Mouse (Mus musculus): ENCODE results near the gene Nckap5. TPM values are rescaled to one million over a fixed set of nuclear protein-coding genes. Genes with fewer than 3 reads are reported as not detected.

Nckap5 gene
- polyA plus RNA-seq, 1 experiment from 2014 or later, result 16.6 TPM

DNA sequence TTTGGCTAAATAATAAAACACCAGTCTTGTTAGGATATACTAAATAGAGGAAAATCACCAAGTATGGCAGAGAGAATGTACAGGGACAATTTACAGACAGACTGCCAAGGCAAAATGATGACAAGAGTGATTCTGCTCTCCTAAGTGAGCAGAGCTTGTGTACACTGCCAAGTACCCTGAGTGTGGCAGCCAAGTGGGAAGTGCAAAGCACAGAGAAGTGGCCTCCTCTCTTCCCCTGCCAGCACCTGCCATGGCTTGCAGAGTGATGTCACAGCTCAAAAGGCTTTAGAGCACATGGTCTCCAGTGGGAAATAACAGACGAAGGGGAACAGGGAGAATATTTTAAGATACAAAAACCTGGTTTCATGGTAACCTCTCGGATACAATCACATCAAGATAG is 488.8 kb downstream of the Nckap5 start:
- ATAC-seq (peak; percentile 79; the same call in 1 of the 2 replicates), DNase-seq (ENCODE audit: low spot score) (peak; percentile 74)
- Histone ChIP-seq H3K9ac (ENCODE audit: low read length) (no peak overlapping the region), H3K4me3 (ENCODE audit: low read depth, low read length) (no peak overlapping the region), H3K36me3 (ENCODE audit: control insufficient read depth, insufficient read depth, low read length) (no peaks in the 10 kb centered on the region), H3K4me2 (ENCODE audit: low read length) (no peak overlapping the region), H3K4me1 (ENCODE audit: control insufficient read depth, insufficient read depth, low read length) (peaks cover 6% of the 10 kb centered on the region; the same call in 1 of the 2 replicates), H3K9me3 (replicated peaks; ENCODE audit: control insufficient read depth, low read length) (no peaks in the 10 kb centered on the region), H3K27me3 (replicated peaks; ENCODE audit: control insufficient read depth, insufficient read depth, low read length) (no peaks in the 10 kb centered on the region), H3K27ac (ENCODE audit: low read depth, low read length) (no peak overlapping the region)
- 69% methylated on average over 2 of the region's 2 CpGs for WGBS

DNA sequence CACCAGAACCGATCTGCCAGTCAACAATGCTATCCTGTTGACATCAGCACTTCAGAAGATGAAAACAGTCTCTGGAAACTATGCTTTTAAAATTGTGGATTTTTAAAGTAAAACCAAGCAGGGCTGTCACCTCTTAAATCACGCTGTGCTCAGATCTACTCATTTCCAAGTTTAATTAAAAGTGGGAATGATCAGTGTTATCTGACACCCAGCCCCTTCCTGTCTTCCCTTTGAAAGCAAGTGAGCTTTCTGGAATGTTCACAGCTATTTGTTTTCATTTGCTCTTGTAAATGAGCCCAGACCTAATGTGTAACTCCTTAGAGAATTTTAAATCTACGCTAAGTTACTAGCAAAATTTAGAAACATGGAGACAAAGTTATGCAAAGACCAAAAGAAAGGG is 491.3 kb downstream of the Nckap5 start:
- Histone ChIP-seq H3K4me1 (ENCODE audit: control insufficient read depth, insufficient read depth, low read length) (peaks cover 6% of the 10 kb centered on the region; the same call in 1 of the 2 replicates), H3K36me3 (ENCODE audit: control insufficient read depth, insufficient read depth, low read length) (no peaks in the 10 kb centered on the region), H3K9ac (ENCODE audit: low read length) (no peak overlapping the region), H3K9me3 (replicated peaks; ENCODE audit: control insufficient read depth, low read length) (no peaks in the 10 kb centered on the region), H3K4me2 (ENCODE audit: low read length) (no peak overlapping the region), H3K27ac (ENCODE audit: low read depth, low read length) (no peak overlapping the region), H3K4me3 (ENCODE audit: low read depth, low read length) (no peak overlapping the region), H3K27me3 (replicated peaks; ENCODE audit: control insufficient read depth, insufficient read depth, low read length) (no peaks in the 10 kb centered on the region)
- DNase-seq (ENCODE audit: low spot score) (no peak), ATAC-seq (no peak)
- WGBS, result 67% methylated on average over 3 of the region's 3 CpGs

DNA sequence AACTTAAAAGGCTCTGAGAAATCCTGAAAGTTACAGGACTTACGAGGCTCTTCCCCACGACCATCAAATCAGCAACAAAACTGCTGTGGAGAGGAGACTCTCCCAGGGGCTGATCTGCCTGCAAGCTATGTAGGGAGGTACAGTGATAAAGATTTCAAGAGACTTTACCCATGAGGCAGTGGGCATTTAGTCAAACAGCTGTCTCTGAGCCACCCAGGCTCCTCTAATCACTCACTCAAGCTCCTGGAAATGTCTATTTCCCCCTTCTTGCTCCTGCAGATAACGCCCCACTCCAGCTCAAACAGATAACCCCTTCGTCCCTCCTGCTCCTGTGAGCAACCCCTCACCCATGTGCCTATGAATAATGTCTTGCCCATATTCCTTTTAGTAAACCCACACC is 496.4 kb downstream of the Nckap5 start:
- Histone ChIP-seq H3K4me3 (ENCODE audit: low read depth, low read length) (no peak overlapping the region), H3K27me3 (replicated peaks; ENCODE audit: control insufficient read depth, insufficient read depth, low read length) (no peaks in the 10 kb centered on the region), H3K27ac (ENCODE audit: low read depth, low read length) (no peak overlapping the region), H3K9ac (ENCODE audit: low read length) (no peak overlapping the region), H3K9me3 (replicated peaks; ENCODE audit: control insufficient read depth, low read length) (no peaks in the 10 kb centered on the region), H3K4me2 (ENCODE audit: low read length) (no peak overlapping the region), H3K4me1 (ENCODE audit: control insufficient read depth, insufficient read depth, low read length) (no peaks in the 10 kb centered on the region), H3K36me3 (ENCODE audit: control insufficient read depth, insufficient read depth, low read length) (no peaks in the 10 kb centered on the region)
- DNase-seq (ENCODE audit: low spot score) (no peak), ATAC-seq (no peak)
- 96% methylated on average over 4 of the region's 4 CpGs for WGBS

DNA sequence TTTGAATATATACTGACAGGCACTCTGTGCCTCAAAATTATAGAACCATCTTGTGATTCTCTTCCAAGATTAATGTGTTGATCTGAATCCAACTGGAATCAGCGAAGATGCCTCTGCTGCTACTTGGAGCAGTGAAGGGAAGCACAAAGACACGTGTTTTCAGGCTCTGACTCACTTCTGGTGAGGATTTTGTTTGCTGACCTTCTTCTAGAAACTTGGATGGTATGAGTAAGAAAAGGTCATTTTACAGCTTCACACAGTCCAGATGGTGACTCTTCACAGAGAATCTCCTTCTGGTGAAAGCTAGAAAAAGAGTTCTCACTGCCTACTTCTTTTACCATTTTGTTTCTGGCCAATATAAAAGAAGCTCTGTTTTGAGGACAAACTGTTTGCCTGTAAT is 498.6 kb downstream of the Nckap5 start:
- ATAC-seq, result peak; percentile 18; the same call in 1 of the 2 replicates

DNA sequence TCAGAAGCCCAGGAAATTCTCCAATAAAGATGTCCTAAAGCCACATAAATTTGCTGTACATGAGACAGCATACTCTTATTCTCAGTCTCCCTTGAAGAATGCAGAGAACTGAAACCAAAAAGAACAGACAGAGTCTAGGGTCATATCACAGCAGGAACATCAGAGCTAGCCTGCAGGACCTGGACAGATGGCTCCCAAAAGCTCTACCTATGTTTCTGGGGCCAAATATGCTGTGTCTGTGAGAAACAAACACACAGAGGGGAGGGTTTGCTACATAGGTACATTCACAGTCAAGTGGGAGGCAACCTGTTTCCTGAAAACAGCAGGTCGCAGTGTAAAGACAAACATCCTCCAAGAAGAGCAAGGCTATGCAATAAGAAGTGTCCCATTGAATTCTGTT is 509.9 kb downstream of the Nckap5 start:
- Histone ChIP-seq H3K27me3 (replicated peaks; ENCODE audit: control insufficient read depth, insufficient read depth, low read length) (no peaks in the 10 kb centered on the region), H3K9me3 (replicated peaks; ENCODE audit: control insufficient read depth, low read length) (no peaks in the 10 kb centered on the region), H3K27ac (ENCODE audit: low read depth, low read length) (no peak overlapping the region), H3K9ac (ENCODE audit: low read length) (no peak overlapping the region), H3K4me1 (ENCODE audit: control insufficient read depth, insufficient read depth, low read length) (no peaks in the 10 kb centered on the region; the same call in 1 of the 2 replicates), H3K4me2 (ENCODE audit: low read length) (no peak overlapping the region), H3K4me3 (ENCODE audit: low read depth, low read length) (no peak overlapping the region), H3K36me3 (ENCODE audit: control insufficient read depth, insufficient read depth, low read length) (no peaks in the 10 kb centered on the region)
- DNase-seq (ENCODE audit: low spot score) (no peak), ATAC-seq (no peak)
- 100% methylated on average over 1 of the region's 1 CpGs for WGBS

More for the DNA sequence above, 498.6 kb downstream of the Nckap5 start:
- Histone ChIP-seq H3K36me3 (ENCODE audit: control insufficient read depth, insufficient read depth, low read length) (no peaks in the 10 kb centered on the region), H3K27ac (ENCODE audit: low read depth, low read length) (no peak overlapping the region), H3K4me2 (ENCODE audit: low read length) (no peak overlapping the region), H3K4me1 (ENCODE audit: control insufficient read depth, insufficient read depth, low read length) (no peaks in the 10 kb centered on the region), H3K9me3 (replicated peaks; ENCODE audit: control insufficient read depth, low read length) (no peaks in the 10 kb centered on the region), H3K4me3 (ENCODE audit: low read depth, low read length) (no peak overlapping the region), H3K9ac (ENCODE audit: low read length) (no peak overlapping the region), H3K27me3 (replicated peaks; ENCODE audit: control insufficient read depth, insufficient read depth, low read length) (no peaks in the 10 kb centered on the region)
- WGBS, result 79% methylated on average over 2 of the region's 2 CpGs
- peak; percentile 49 for DNase-seq (ENCODE audit: low spot score)

DNA sequence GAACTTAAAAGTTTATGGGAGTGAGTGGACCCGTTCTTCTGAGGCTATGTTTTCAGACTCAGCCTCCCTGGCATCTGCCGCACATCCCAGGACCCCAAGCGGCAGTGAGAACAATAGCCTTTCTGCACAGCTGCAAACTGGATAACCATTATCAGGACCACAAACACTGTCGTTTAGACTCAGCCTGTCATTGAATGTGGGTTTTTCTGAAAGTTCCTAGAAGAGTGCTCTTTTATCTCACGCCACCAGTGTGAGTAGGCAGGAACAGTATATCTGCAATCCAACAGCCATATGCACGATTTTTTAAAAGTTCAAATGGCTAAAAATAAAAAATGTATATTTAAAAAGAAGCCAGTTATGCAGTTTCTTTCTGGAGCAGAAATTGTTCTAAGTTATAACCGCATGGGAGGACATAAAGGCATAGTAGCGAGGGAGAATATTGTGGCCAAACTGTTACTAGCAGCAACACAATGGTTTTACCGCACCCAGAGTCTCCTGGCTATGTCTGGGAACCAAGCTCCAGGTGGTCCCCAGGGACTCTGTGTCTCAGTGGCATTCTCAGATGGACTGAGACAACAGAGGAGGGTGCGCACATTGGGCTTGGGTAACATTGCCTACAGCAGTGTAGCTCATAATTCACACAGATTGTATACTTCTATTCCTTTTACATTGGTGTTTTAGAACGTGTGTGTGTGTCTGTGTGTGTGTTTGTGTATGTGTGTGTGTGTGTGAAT is 512.6 kb downstream of the Nckap5 start:
- 61% methylated on average over 11 of the region's 11 CpGs for WGBS
- Histone ChIP-seq H3K9ac (ENCODE audit: low read length) (no peak overlapping the region), H3K27me3 (replicated peaks; ENCODE audit: control insufficient read depth, insufficient read depth, low read length) (no peaks in the 10 kb centered on the region), H3K4me2 (ENCODE audit: low read length) (no peak overlapping the region), H3K9me3 (replicated peaks; ENCODE audit: control insufficient read depth, low read length) (no peaks in the 10 kb centered on the region), H3K4me1 (ENCODE audit: control insufficient read depth, insufficient read depth, low read length) (no peaks in the 10 kb centered on the region; the same call in 1 of the 2 replicates), H3K36me3 (ENCODE audit: control insufficient read depth, insufficient read depth, low read length) (no peaks in the 10 kb centered on the region), H3K4me3 (ENCODE audit: low read depth, low read length) (no peak overlapping the region), H3K27ac (ENCODE audit: low read depth, low read length) (no peak overlapping the region)
- no peak for ATAC-seq
- peak; percentile 5 for DNase-seq (ENCODE audit: low spot score)

DNA sequence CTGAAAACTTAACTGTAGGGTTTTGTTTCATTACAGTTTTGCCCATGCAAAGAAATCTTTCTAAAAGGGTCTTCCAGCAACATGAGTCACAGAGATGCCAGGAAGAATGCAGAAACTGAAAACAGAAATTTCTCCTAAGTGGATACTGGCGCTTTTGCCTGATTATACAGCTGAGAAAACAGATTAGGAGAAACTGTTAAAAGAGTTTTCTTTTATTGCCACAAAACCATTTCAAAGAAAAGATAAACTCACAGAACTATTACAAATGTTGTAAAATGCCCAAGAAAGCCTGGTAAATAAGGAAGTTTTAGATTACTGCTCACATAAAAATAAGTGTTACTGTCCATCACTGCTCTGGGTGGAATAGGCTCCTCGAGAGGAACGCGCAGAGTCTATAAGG is 513.3 kb downstream of the Nckap5 start:
- H3K36me3 ChIP-seq (ENCODE audit: control insufficient read depth, insufficient read depth, low read length), result no peaks in the 10 kb centered on the region
- H3K27ac ChIP-seq (ENCODE audit: low read depth, low read length), result no peak overlapping the region
- H3K9ac ChIP-seq (ENCODE audit: low read length), result no peak overlapping the region
- no peak overlapping the region for H3K4me2 ChIP-seq (ENCODE audit: low read length)
- no peak for DNase-seq (ENCODE audit: low spot score)
- no peaks in the 10 kb centered on the region for H3K27me3 ChIP-seq (replicated peaks; ENCODE audit: control insufficient read depth, insufficient read depth, low read length)
- H3K9me3 ChIP-seq (replicated peaks; ENCODE audit: control insufficient read depth, low read length), result no peaks in the 10 kb centered on the region
- WGBS, result 84% methylated on average over 4 of the region's 4 CpGs
- ATAC-seq, result no peak
- H3K4me1 ChIP-seq (ENCODE audit: control insufficient read depth, insufficient read depth, low read length), result no peaks in the 10 kb centered on the region; the same call in 1 of the 2 replicates
- H3K4me3 ChIP-seq (ENCODE audit: low read depth, low read length), result no peak overlapping the region

DNA sequence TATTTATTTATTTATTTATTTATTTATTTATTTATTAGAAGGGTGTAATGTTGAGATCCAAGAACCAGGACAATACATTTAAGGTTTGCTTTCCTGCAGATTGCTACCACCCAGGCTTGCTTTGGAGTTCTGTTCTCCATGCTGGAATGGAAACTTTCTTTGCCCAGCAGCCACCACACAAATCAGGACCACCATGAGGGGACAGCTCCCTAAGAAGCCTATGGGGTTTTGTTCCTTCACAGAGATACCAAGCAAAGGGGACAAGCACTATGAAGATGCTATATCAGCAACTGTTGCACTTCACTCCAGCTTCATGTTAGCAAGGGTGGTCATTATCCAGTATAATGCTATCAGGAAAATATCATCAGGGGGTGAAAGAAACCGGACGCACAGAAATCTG is 513.7 kb downstream of the Nckap5 start:
- no peak for ATAC-seq
- H3K9ac ChIP-seq (ENCODE audit: low read length), result no peak overlapping the region
- no peaks in the 10 kb centered on the region for H3K9me3 ChIP-seq (replicated peaks; ENCODE audit: control insufficient read depth, low read length)
- H3K27me3 ChIP-seq (replicated peaks; ENCODE audit: control insufficient read depth, insufficient read depth, low read length), result no peaks in the 10 kb centered on the region
- no peak overlapping the region for H3K4me3 ChIP-seq (ENCODE audit: low read depth, low read length)
- DNase-seq (ENCODE audit: low spot score), result no peak
- no peaks in the 10 kb centered on the region; the same call in 1 of the 2 replicates for H3K4me1 ChIP-seq (ENCODE audit: control insufficient read depth, insufficient read depth, low read length)
- no peak overlapping the region for H3K4me2 ChIP-seq (ENCODE audit: low read length)
- no peaks in the 10 kb centered on the region for H3K36me3 ChIP-seq (ENCODE audit: control insufficient read depth, insufficient read depth, low read length)
- 85% methylated on average over 2 of the region's 2 CpGs for WGBS
- H3K27ac ChIP-seq (ENCODE audit: low read depth, low read length), result no peak overlapping the region

DNA sequence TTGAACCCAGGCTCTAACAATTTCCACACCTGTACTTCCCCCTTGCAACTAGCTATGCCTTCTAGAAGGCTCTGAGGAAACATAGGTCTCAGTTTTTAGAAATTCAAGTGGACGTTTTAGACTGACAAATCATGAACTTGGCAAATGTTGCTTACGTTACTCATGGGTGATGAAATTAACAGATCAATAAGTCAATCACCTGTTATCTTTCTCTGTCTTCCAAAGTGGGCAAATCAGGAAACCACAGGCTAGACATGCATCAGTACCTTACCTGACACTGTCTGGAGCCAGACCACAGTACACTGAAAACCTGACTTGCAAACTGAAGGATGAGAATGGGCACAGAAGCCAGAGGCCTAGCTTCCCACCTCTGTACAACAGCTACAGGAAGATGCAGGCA is 529.5 kb downstream of the Nckap5 start:
- no peaks in the 10 kb centered on the region for H3K36me3 ChIP-seq (ENCODE audit: control insufficient read depth, insufficient read depth, low read length)
- no peaks in the 10 kb centered on the region for H3K4me1 ChIP-seq (ENCODE audit: control insufficient read depth, insufficient read depth, low read length)
- no peak overlapping the region for H3K27ac ChIP-seq (ENCODE audit: low read depth, low read length)
- H3K4me3 ChIP-seq (ENCODE audit: low read depth, low read length), result no peak overlapping the region
- 88% methylated on average over 2 of the region's 2 CpGs for WGBS
- H3K27me3 ChIP-seq (replicated peaks; ENCODE audit: control insufficient read depth, insufficient read depth, low read length), result no peaks in the 10 kb centered on the region
- no peak overlapping the region for H3K4me2 ChIP-seq (ENCODE audit: low read length)
- DNase-seq (ENCODE audit: low spot score) (no peak), ATAC-seq (no peak)
- H3K9ac ChIP-seq (ENCODE audit: low read length), result no peak overlapping the region
- H3K9me3 ChIP-seq (replicated peaks; ENCODE audit: control insufficient read depth, low read length), result no peaks in the 10 kb centered on the region

All from forebrain, embryonic 14.5 days (tissue).